Mouse (Mus musculus) cerebellum, adult 9-10 months (tissue): ENCODE measurements around the gene Gm28961.
"Not testable (repeated sequence)": the region's sequence is repeated elsewhere in the genome, so short reads cannot be mapped to it uniquely, and the experiment has no call there.

Source experiments
- DNase-seq: peaks from one replicate; pipeline ENCODE4 v3.0.0; 2022

The Gm28961 gene

GRCm38 (mm10) chrY:57705397-57705796, at the start of gene Gm28961:
Gm28961 (plus strand) TSS chrY:57705697.
- DNase-seq: not testable (repeated sequence)
